Mouse (Mus musculus): ENCODE measurements at regions not wholly inside any gene's neighbourhood (a gene's known extent, or its start where the extent isn't known, plus 50 kb on each side); places are given as distances from the start of the nearest gene placed in this dataset.

- TF ChIP-seq CTCF (IDR thresholded peaks at IDR 0.05; ENCODE audit: low read depth, low read length) = no peak
- TF ChIP-seq POLR2A (IDR thresholded peaks at IDR 0.05; ENCODE audit: extremely low read depth, insufficient read depth, low read length) = no peak
Observed at GRCm38 (mm10) chr13:28883398-28883797, 70.1 kb downstream of the Sox4 start.
